Mouse (Mus musculus) G1E (cell line): ENCODE data around the gene Actbl2. TPM values are rescaled to one million over a fixed set of nuclear protein-coding genes. Genes with fewer than 3 reads are reported as not detected.

Experiments used
- ATAC-seq: 2 replicates; pipeline ENCODE4 v1.8.0; 2016; ENCODE audit warnings: mild to moderate bottlenecking; ENCODE audit not compliant: insufficient number of reproducible peaks, poor library complexity, low FRiP score, severe bottlenecking; ENCODE audit errors: extremely low read depth
- DNase-seq: peaks from one replicate; pipeline ENCODE4 v3.0.0; 2012; ENCODE audit warnings: low spot score
- H3K27me3 ChIP-seq: 2 replicates; pipeline ENCODE4 v1.6.1; 2012; ENCODE audit warnings: mild to moderate bottlenecking, low read length, inconsistent platforms; ENCODE audit not compliant: insufficient read depth
- H3K36me3 ChIP-seq: replicated peaks from 2 replicates; pipeline ENCODE3; 2012; ENCODE audit warnings: mild to moderate bottlenecking, inconsistent platforms
- H3K4me1 ChIP-seq: 2 replicates; pipeline ENCODE4 v1.6.1; 2012; ENCODE audit warnings: low read depth, low read length, inconsistent platforms, mixed read lengths; ENCODE audit not compliant: insufficient read depth
- H3K4me3 ChIP-seq: 2 replicates; pipeline ENCODE4 v1.5.1; 2012; ENCODE audit warnings: low read depth, mild to moderate bottlenecking, inconsistent platforms, low read length, moderate library complexity, mixed read lengths
- H3K9me3 ChIP-seq: replicated peaks from 2 replicates; pipeline ENCODE4 v1.6.1; 2012; ENCODE audit warnings: inconsistent platforms
- CTCF ChIP-seq: IDR thresholded peaks from 2 replicates; pipeline ENCODE4 v1.5.1; 2012; ENCODE audit warnings: low read depth, low read length, inconsistent platforms, mixed read lengths
- GATA1 ChIP-seq: IDR thresholded peaks from 2 replicates; pipeline ENCODE4 v1.6.1; 2012; ENCODE audit warnings: borderline replicate concordance, low read length, inconsistent platforms, mixed read lengths
- GATA2 ChIP-seq: IDR thresholded peaks from 2 replicates; pipeline ENCODE4 v1.6.1; 2012; ENCODE audit warnings: low read depth, low read length, inconsistent platforms, borderline replicate concordance
- POLR2AphosphoS5 ChIP-seq: IDR thresholded peaks from 2 replicates; pipeline ENCODE4 v1.6.1; 2012; ENCODE audit warnings: low read depth, low read length, inconsistent platforms; ENCODE audit not compliant: insufficient replicate concordance
- TAL1 ChIP-seq: conservative IDR thresholded peaks from 2 replicates; pipeline ENCODE4 v1.6.1; 2012; ENCODE audit warnings: low read depth, low read length, inconsistent platforms, mixed read lengths
- polyA plus RNA-seq: library from polyadenylated mRNA; stranded (reverse); fragments of >175 nt; gene quantifications from 2 replicates; pipeline ENCODE4 v1.2.3, GENCODE M21; 2012
- total RNA-seq, 2 experiments: library from RNA; stranded (forward) in 1 of 2; stranded (reverse) in 1 of 2; fragments of 200-1000 nt in 1 of 2; fragments of >200 nt in 1 of 2; fragmentation: Nextera tagmentation in 1 of 2; gene quantifications; 2 replicates each; pipeline ENCODE4 v1.2.3; 2014 to 2017

Actbl2 gene
- total and polyA plus RNA-seq, 3 experiments: 0.05 TPM; not detected in 2

- TF ChIP-seq GATA1 (no peak), CTCF (no peak), GATA2 (no peak), POLR2AphosphoS5 (no peak), TAL1 (no peak)
- no peak for ATAC-seq
- no peaks in the 10 kb centered on the region for H3K4me1 ChIP-seq
Observed at GRCm38 (mm10) chr13:111265231-111266000, 10.6 kb downstream of the Actbl2 start.

GRCm38 (mm10) chr13:111266855-111267254 lies 12.0 kb downstream of the Actbl2 start:
- TF ChIP-seq GATA1 (no peak), GATA2 (no peak), TAL1 (no peak), POLR2AphosphoS5 (no peak), CTCF (no peak)
- no peaks in the 10 kb centered on the region for H3K36me3 ChIP-seq
- no peak overlapping the region for H3K4me3 ChIP-seq
- no peaks in the 10 kb centered on the region for H3K4me1 ChIP-seq
- DNase-seq (no peak), ATAC-seq (no peak)
- H3K27me3 ChIP-seq: peaks cover 2% of the 10 kb centered on the region; the same call in 1 of the 2 replicates
- no peaks in the 10 kb centered on the region for H3K9me3 ChIP-seq

More at GRCm38 (mm10) chr13:111265231-111266000, 10.6 kb downstream of the Actbl2 start:
- no peak for DNase-seq
- Histone ChIP-seq H3K27me3 (no peaks in the 10 kb centered on the region), H3K9me3 (no peaks in the 10 kb centered on the region), H3K36me3 (no peaks in the 10 kb centered on the region), H3K4me3 (no peak overlapping the region)

DNA sequence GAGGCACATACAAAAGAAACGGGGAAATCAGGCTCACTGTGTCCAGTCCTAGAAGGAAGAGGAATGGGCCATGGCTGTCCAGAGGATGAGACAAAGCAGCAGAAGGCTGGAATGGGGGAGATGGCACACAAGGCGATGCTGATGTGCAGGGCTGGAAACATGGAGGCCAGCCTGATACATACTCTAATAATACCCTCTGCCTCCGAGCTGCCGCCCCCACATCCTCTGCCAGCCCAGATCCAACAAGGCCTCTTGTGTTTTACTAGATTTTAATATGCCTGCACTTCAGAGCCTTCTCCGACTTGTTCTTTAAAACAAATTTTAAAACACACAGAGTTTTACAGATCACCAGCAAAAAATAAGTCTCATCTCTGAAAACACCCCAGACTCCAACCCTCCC lies 14.2 kb downstream of the Actbl2 start:
- Histone ChIP-seq H3K9me3 (no peaks in the 10 kb centered on the region), H3K4me3 (no peak overlapping the region), H3K36me3 (no peaks in the 10 kb centered on the region), H3K4me1 (no peaks in the 10 kb centered on the region), H3K27me3 (peaks cover 2% of the 10 kb centered on the region; the same call in 1 of the 2 replicates)
- no peak for DNase-seq
- TF ChIP-seq GATA2 (no peak), TAL1 (no peak), POLR2AphosphoS5 (no peak), CTCF (no peak), GATA1 (no peak)
- ATAC-seq: no peak

- Histone ChIP-seq H3K27me3 (peaks cover 2% of the 10 kb centered on the region; the same call in 1 of the 2 replicates), H3K4me1 (no peaks in the 10 kb centered on the region), H3K9me3 (no peaks in the 10 kb centered on the region), H3K36me3 (no peaks in the 10 kb centered on the region), H3K4me3 (no peak overlapping the region)
- ATAC-seq (no peak), DNase-seq (no peak)
- TF ChIP-seq CTCF: no peak
- TF ChIP-seq POLR2AphosphoS5: no peak
- no peak for TF ChIP-seq TAL1
- TF ChIP-seq GATA2: no peak
- TF ChIP-seq GATA1: no peak
Observed at GRCm38 (mm10) chr13:111269789-111270335, 15.0 kb downstream of the Actbl2 start.

DNA sequence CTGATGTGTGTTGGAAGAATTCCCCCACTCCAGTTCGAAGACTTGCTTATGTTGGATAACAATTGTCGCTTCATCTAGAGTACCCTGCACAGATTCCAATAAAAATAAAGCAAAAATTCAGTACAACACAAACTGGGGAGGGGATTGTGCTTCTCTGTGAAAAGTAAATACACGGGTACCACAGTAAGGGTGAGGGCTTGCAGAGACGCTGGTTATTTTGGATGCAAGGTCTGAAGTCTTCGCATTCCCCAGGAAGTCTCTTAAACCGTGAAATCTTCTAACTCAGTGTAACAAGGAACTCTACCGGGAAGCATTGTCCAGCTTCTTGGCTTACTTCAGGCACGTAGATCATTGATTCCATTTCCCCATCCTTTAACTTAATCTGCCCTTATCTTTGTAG lies 17.1 kb downstream of the Actbl2 start:
- DNase-seq (no peak), ATAC-seq (no peak)
- no peaks in the 10 kb centered on the region for H3K9me3 ChIP-seq
- H3K27me3 ChIP-seq: peaks cover 2% of the 10 kb centered on the region; the same call in 1 of the 2 replicates
- no peaks in the 10 kb centered on the region for H3K4me1 ChIP-seq
- no peaks in the 10 kb centered on the region for H3K36me3 ChIP-seq
- H3K4me3 ChIP-seq: no peak overlapping the region
- TF ChIP-seq POLR2AphosphoS5: no peak
- TF ChIP-seq TAL1: no peak
- no peak for TF ChIP-seq GATA1
- TF ChIP-seq GATA2: no peak
- TF ChIP-seq CTCF: no peak

DNA sequence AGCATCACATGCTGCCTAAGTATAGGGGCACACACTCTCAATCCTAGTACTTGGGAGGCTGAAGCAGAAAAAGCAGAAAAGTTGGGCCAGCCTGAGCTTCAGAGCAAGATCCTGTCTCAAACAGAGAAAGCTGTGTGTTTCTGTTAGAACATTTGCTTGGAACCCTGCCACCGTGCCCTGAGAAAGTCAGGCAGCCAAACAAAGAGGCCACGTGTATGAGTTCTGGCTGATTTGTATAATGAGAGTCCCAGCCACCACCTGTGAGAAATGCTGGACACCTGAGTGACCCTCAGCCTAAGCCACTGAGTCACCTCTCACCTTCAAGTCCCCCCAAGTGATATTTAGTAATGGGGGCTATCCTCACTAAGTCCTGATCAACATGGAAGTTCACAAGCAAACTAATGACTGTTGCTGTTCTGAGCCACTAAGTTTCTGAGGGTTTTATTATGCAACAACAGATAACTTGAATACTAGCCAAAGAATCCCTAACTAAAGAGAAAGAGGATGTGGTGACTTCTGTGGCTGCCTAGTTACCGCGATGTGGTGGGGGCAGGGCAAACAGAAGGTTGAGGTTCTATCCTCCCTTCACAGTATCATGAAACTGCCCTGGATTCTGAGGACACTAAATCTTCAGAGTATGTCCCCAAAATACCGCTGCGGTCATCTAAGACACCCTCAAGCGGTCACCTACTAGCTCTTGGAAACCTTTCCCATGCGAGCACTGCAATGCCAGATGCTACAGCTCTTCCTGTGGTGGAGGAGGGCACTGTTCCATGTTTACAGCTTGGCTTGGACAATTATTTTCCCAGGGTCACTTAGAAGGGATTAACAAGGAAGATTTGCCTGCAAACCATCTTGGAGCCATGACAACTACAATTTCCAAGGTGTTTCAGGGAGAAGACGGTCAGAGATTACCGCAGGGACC lies 31.9 kb downstream of the Actbl2 start:
- DNase-seq (no peak), ATAC-seq (no peak)
- Histone ChIP-seq H3K27me3 (no peaks in the 10 kb centered on the region), H3K4me3 (no peak overlapping the region), H3K4me1 (no peaks in the 10 kb centered on the region), H3K36me3 (no peaks in the 10 kb centered on the region), H3K9me3 (no peaks in the 10 kb centered on the region)
- TF ChIP-seq GATA1: no peak
- no peak for TF ChIP-seq POLR2AphosphoS5
- TF ChIP-seq TAL1: no peak
- TF ChIP-seq CTCF: no peak
- TF ChIP-seq GATA2: no peak
